Mouse (Mus musculus) lung, adult 2 months (tissue): ENCODE results near the gene Gm42674.

ENCODE experiments used
- CTCF ChIP-seq: fragments of 200-500 bp; IDR thresholded peaks from 2 replicates; pipeline ENCODE4 v1.5.1; 2011; ENCODE audit warnings: mild to moderate bottlenecking, low read length, control low read depth; ENCODE audit not compliant: insufficient read depth
- POLR2A ChIP-seq: fragments of 200-500 bp; IDR thresholded peaks from 2 replicates; pipeline ENCODE4 v1.6.1; 2011; ENCODE audit warnings: low read depth, mild to moderate bottlenecking, control low read depth, low read length, borderline replicate concordance; ENCODE audit errors: extremely low read depth

DNA sequence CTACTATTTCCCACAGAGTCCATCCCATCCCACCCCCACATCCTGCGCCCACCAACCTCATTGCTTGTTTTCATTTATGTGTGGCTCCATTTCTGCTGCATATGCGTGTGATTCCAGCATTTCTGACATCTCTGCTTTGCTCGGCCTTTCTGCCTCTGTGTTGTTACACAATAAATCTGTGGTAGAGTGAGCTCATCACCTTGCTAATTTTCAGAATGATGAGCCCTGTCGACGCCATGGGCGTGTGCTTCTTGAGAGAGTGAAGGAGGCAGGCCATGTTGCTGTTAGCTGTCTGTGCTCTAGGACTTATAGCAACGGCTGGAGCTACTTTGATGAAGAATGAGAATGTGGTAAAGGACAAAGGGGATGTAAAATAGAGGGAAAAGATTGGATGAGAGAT is 39.3 kb downstream of the Gm42674 start:
- TF ChIP-seq CTCF (no peak), POLR2A (no peak)
